Mouse (Mus musculus) heart, adult 2 months (tissue): ENCODE measurements around the gene Get4.

Experiments used
- CTCF ChIP-seq: fragments of 200-600 bp; IDR thresholded peaks from 2 replicates; pipeline ENCODE4 v1.8.1; 2022; ENCODE audit warnings: antibody characterized with exemption, mild to moderate bottlenecking, moderate library complexity
- EP300 ChIP-seq: fragments of 200-500 bp; IDR thresholded peaks from 2 replicates; pipeline ENCODE4 v1.6.1; 2011; ENCODE audit warnings: low read depth, low read length, control low read depth; ENCODE audit not compliant: insufficient read depth

GRCm38 (mm10) chr5:139303646-139304061 is 51.5 kb downstream of the Get4 start:
- TF ChIP-seq CTCF (no peak), EP300 (no peak)
